Mouse (Mus musculus) gastrocnemius, postnatal 10 days (tissue): ENCODE results near the gene Col6a1. TPM values are rescaled to one million over a fixed set of nuclear protein-coding genes. Genes with fewer than 3 reads are reported as not detected.
A peak's percentile ranks its signal among the peaks of the same experiment; 100 is the strongest.

ENCODE experiments used
- DNase-seq: peaks from one replicate; pipeline ENCODE4 v3.0.0; 2021; ENCODE audit warnings: mixed read lengths
- total RNA-seq, 2 experiments: library from RNA; stranded (reverse); gene quantifications; 2 replicates each; pipeline ENCODE4 v1.2.3; 2021

Gene Col6a1
- total RNA-seq, 2 experiments from 2014 or later: 336 to 400 TPM

- no peak for DNase-seq
Measured at GRCm38 (mm10) chr10:76680758-76681650, 45.0 kb downstream of the Col6a1 start.

- no peak for DNase-seq
Measured at GRCm38 (mm10) chr10:76678122-76678521, 47.8 kb downstream of the Col6a1 start.

GRCm38 (mm10) chr10:76675268-76675667 is 50.7 kb downstream of the Col6a1 start:
- no peak for DNase-seq

GRCm38 (mm10) chr10:76674581-76674980 is 51.4 kb downstream of the Col6a1 start:
- no peak for DNase-seq

GRCm38 (mm10) chr10:76671939-76672338 is 54.0 kb downstream of the Col6a1 start:
- no peak for DNase-seq

GRCm38 (mm10) chr10:76668947-76669284 is 57.1 kb downstream of the Col6a1 start:
- DNase-seq: peak; percentile 32

GRCm38 (mm10) chr10:76668261-76668946 is 57.6 kb downstream of the Col6a1 start:
- no peak for DNase-seq

GRCm38 (mm10) chr10:76667197-76667805 is 58.7 kb downstream of the Col6a1 start:
- no peak for DNase-seq

GRCm38 (mm10) chr10:76665551-76665950 is 60.4 kb downstream of the Col6a1 start:
- no peak for DNase-seq

- DNase-seq: peak; percentile 83
Measured at GRCm38 (mm10) chr10:76664156-76665115, 61.5 kb downstream of the Col6a1 start.

Other genes with a start within 250 kb of the Col6a1 start
- 10 to 100 TPM in 1 of 2 experiments, 1 to 10 TPM in 1; 7.0 to 10.1 TPM for gene Lss, start 194.6 kb downstream of the Col6a1 start, total RNA-seq
- not detected for gene Spatc1l, start 163.9 kb downstream of the Col6a1 start, total RNA-seq
- gene Ftcd, start 150.5 kb downstream of the Col6a1 start, total RNA-seq: not detected
- gene Col6a2, start 102.5 kb downstream of the Col6a1 start, total RNA-seq: 100 to 1,000 TPM; 352 to 417 TPM
- gene Pcbp3, start 235.7 kb upstream of the Col6a1 start, total RNA-seq: 1 to 10 TPM; 4.6 to 8.0 TPM